Mouse (Mus musculus) forebrain, embryonic 16.5 days (tissue): ENCODE measurements at regions not wholly inside any gene's neighbourhood (a gene's known extent, or its start where the extent isn't known, plus 50 kb on each side); places are given as distances from the start of the nearest gene placed in this dataset.

ENCODE experiments used
- ATAC-seq: fragments of 200-750 bp; cut with Nextera tagmentation; 2 replicates; pipeline ENCODE4 v1.8.0; 2017; ENCODE audit warnings: mild to moderate bottlenecking, moderate library complexity
- H3K27ac ChIP-seq: fragments of 300-500 bp; sonication (generic); 2 replicates; pipeline ENCODE4 v1.5.1; 2014; ENCODE audit warnings: low read length, control low read depth
- H3K27me3 ChIP-seq: fragments of 300-500 bp; sonication (generic); replicated peaks from 2 replicates; pipeline ENCODE4 v1.6.1; 2014; ENCODE audit warnings: low read length; ENCODE audit not compliant: control insufficient read depth, insufficient read depth
- H3K36me3 ChIP-seq: fragments of 300-500 bp; sonication (generic); 2 replicates; pipeline ENCODE4 v1.6.1; 2014; ENCODE audit not compliant: control insufficient read depth, insufficient read depth
- H3K4me1 ChIP-seq: fragments of 300-500 bp; sonication (generic); replicated peaks from 2 replicates; pipeline ENCODE4 v1.6.1; 2014; ENCODE audit warnings: low read length; ENCODE audit not compliant: control insufficient read depth, insufficient read depth
- H3K4me2 ChIP-seq: fragments of 300-500 bp; sonication (generic); 2 replicates; pipeline ENCODE4 v1.6.1; 2014; ENCODE audit warnings: mild to moderate bottlenecking, low read length, control low read depth
- H3K4me3 ChIP-seq: fragments of 300-500 bp; sonication (generic); replicated peaks from 2 replicates; pipeline ENCODE4 v1.5.1; 2014; ENCODE audit warnings: mild to moderate bottlenecking, low read length, control low read depth
- H3K9ac ChIP-seq: fragments of 300-500 bp; sonication (generic); replicated peaks from 2 replicates; pipeline ENCODE4 v1.6.1; 2014; ENCODE audit warnings: low read depth, low read length, control low read depth
- H3K9me3 ChIP-seq: fragments of 300-500 bp; sonication (generic); 2 replicates; pipeline ENCODE4 v1.6.1; 2016; ENCODE audit warnings: low read length; ENCODE audit not compliant: control insufficient read depth
- WGBS: fragments of 180-500 bp; shearing (Covaris S2); extraction: QIAGEN DNeasy Blood & Tissue Kit; methylation state at CpG from one replicate; pipeline ENCODE4 v1.1.7; 2014; 5-methylcytosine and 5-hydroxymethylcytosine counted together

DNA sequence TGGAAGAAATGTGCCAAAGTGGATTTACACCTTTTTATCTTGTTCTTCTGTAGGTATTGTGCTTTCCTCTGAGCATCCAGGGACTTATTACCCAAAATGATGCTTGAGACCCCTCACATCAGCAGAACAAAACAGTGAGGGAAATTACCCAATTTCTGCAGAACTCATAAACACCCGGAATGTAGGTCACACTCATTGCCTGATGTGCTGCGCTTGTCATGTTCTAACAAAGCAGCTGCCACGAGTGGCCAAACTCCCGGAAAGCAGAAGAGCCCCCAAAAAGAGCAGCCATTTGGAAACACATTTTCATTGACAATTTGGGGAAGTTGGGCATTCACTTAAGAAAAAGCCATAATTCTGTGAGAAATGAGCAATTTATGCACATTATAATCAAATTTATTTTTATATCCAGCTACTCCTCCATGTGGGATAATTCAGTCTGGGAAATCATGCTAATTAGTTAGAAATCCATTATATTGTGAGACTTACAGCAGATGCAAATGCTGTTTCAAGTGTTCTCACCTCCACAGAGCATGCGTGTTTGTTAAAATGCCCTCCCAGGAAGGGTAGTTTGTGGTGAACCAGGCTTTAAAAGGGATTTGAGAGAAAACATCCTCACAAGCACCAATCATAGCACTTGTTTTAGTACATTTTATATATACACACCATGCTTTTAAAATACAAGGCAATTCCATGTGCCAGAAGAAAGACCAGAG lies 931.9 kb upstream of the Klhl29 start:
- no peak overlapping the region; the same call in 1 of the 2 replicates for H3K4me2 ChIP-seq
- H3K4me3 ChIP-seq = no peak overlapping the region
- peaks cover 8% of the 10 kb centered on the region for H3K4me1 ChIP-seq
- H3K27ac ChIP-seq = peak overlapping the region; percentile 28
- H3K27me3 ChIP-seq = no peaks in the 10 kb centered on the region
- H3K9me3 ChIP-seq = no peaks in the 10 kb centered on the region
- peak; percentile 78 for ATAC-seq
- H3K9ac ChIP-seq = no peak overlapping the region
- no peaks in the 10 kb centered on the region for H3K36me3 ChIP-seq
- 35% methylated on average over 5 of the region's 5 CpGs for WGBS

DNA sequence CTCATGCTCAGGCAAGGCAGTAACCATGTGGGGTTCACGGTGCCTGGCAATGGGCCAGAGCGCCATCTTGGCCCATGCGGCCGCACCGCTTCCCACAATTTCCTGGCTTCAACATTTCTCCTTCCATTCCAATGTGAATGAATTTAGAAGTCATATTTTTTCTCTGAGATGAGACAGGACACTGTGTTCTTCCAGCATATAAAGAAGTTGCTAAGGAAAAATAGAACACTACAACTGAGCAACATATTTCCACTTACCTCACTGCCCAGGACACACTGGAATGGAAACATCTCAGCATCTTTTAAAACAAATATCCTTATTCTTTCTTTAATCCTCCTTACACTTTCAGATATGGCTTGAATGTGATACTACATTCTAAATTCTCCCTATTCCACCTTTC lies 912.1 kb upstream of the Klhl29 start:
- Histone ChIP-seq H3K4me1 (no peaks in the 10 kb centered on the region), H3K27me3 (no peaks in the 10 kb centered on the region), H3K9ac (no peak overlapping the region), H3K4me2 (no peak overlapping the region), H3K27ac (no peak overlapping the region), H3K36me3 (no peaks in the 10 kb centered on the region), H3K4me3 (no peak overlapping the region), H3K9me3 (no peaks in the 10 kb centered on the region)
- no peak for ATAC-seq
- 88% methylated on average over 5 of the region's 5 CpGs for WGBS

DNA sequence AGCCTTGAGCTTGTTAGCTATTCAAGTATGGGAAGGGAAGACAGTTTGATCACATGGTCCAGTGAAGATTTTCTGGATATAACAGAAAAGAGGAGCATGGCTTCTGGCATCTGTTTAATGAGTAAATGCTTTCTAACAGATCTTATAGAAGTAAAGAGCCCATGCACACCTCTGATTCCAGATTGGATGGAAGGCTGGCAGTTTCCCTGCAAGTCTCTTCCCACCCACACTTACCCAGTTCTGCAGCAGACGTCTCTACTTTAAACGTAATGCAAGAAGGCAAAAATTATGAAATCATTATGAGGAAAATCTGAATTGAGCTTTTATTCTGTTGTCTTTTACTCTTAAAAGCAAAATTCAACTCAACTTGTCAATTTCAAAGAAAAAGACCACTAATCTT lies 888.5 kb upstream of the Klhl29 start:
- no peaks in the 10 kb centered on the region for H3K9me3 ChIP-seq
- 62% methylated on average over 2 of the region's 2 CpGs for WGBS

More for the DNA sequence above, 888.5 kb upstream of the Klhl29 start:
- Histone ChIP-seq H3K4me1 (no peaks in the 10 kb centered on the region), H3K27ac (no peak overlapping the region), H3K4me3 (no peak overlapping the region), H3K36me3 (no peaks in the 10 kb centered on the region), H3K4me2 (no peak overlapping the region), H3K9ac (no peak overlapping the region), H3K27me3 (no peaks in the 10 kb centered on the region)
- ATAC-seq = no peak
